Mouse (Mus musculus) liver, postnatal 0 days (tissue): ENCODE measurements at regions not wholly inside any gene's neighbourhood (a gene's known extent, or its start where the extent isn't known, plus 50 kb on each side); places are given as distances from the start of the nearest gene placed in this dataset.

ENCODE experiments used
- ATAC-seq: fragments of 200-750 bp; cut with Nextera tagmentation; 2 replicates; pipeline ENCODE4 v1.8.0; 2017; ENCODE audit warnings: mild to moderate bottlenecking, moderate library complexity
- DNase-seq: peaks from one replicate; pipeline ENCODE4 v3.0.0-alpha.2; 2016
- H3K27ac ChIP-seq: fragments of 300-500 bp; sonication (generic); 2 replicates; pipeline ENCODE4 v1.5.1; 2014; ENCODE audit warnings: antibody characterized with exemption, moderate library complexity, mild to moderate bottlenecking, low read depth
- H3K27me3 ChIP-seq: fragments of 300-500 bp; sonication (generic); 2 replicates; pipeline ENCODE4 v1.6.1; 2014; ENCODE audit warnings: low read length, control low read depth, mixed read lengths; ENCODE audit not compliant: insufficient read depth
- H3K36me3 ChIP-seq: fragments of 300-500 bp; sonication (generic); replicated peaks from 2 replicates; pipeline ENCODE4 v1.6.1; 2014; ENCODE audit warnings: mild to moderate bottlenecking, control low read depth, low read length, moderate library complexity, mixed read lengths; ENCODE audit not compliant: insufficient read depth
- H3K4me1 ChIP-seq: fragments of 300-500 bp; sonication (generic); 2 replicates; pipeline ENCODE4 v1.6.1; 2014; ENCODE audit warnings: antibody characterized with exemption, mild to moderate bottlenecking, control low read depth; ENCODE audit not compliant: insufficient read depth
- H3K4me2 ChIP-seq: fragments of 300-500 bp; sonication (generic); 2 replicates; pipeline ENCODE4 v1.6.1; 2014; ENCODE audit warnings: low read depth, mild to moderate bottlenecking, low read length, moderate library complexity, mixed read lengths
- H3K4me3 ChIP-seq: fragments of 300-500 bp; sonication (generic); 2 replicates; pipeline ENCODE4 v1.5.1; 2014; ENCODE audit warnings: low read depth, low read length
- H3K9ac ChIP-seq: fragments of 300-500 bp; sonication (generic); replicated peaks from 2 replicates; pipeline ENCODE4 v1.6.1; 2014; ENCODE audit warnings: mild to moderate bottlenecking, moderate library complexity
- H3K9me3 ChIP-seq: fragments of 300-500 bp; sonication (generic); 2 replicates; pipeline ENCODE4 v1.6.1; 2016; ENCODE audit warnings: mild to moderate bottlenecking, control low read depth, low read length, mixed read lengths
- CTCF ChIP-seq: sonication (generic); IDR thresholded peaks from 2 replicates; pipeline ENCODE4 v1.5.1; 2016; ENCODE audit warnings: antibody characterized with exemption, low read depth
- EP300 ChIP-seq: IDR thresholded peaks from 2 replicates; pipeline ENCODE4 v1.6.1; 2016; ENCODE audit warnings: antibody characterized with exemption, low read depth, mild to moderate bottlenecking
- WGBS: fragments of 180-500 bp; shearing (Covaris S2); extraction: QIAGEN DNeasy Blood & Tissue Kit; methylation state at CpG from one replicate; pipeline ENCODE4 v1.1.7; 2014; ENCODE audit not compliant: insufficient replicate concordance; 5-methylcytosine and 5-hydroxymethylcytosine counted together

DNA sequence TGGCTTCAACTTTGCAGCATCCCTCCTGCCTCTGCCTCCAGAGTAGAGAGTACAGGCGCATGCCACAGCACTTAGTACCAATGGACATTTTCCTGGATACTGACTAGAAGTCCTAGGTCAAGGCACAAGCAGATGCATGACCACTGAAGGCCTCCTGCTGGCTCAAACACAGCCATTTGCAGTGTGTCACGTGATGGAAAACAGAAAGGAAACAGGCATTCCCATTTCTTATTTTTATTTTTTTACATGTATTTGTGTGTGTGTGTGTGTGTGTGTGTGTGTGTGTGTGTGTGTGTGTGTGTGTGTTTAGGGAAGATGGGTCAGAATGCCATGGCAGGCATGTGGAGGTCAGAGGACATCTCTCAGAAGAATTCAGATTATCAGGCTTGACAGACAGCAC, 65.6 kb downstream of the Thap12 start:
- Histone ChIP-seq H3K9me3 (no peaks in the 10 kb centered on the region), H3K36me3 (no peaks in the 10 kb centered on the region), H3K9ac (no peak overlapping the region), H3K4me3 (no peak overlapping the region), H3K27ac (no peak overlapping the region), H3K27me3 (no peaks in the 10 kb centered on the region), H3K4me2 (no peak overlapping the region), H3K4me1 (peaks cover 7% of the 10 kb centered on the region)
- WGBS, result 77% methylated on average over 2 of the region's 2 CpGs
- ATAC-seq (no peak), DNase-seq (no peak)
- TF ChIP-seq EP300 (no peak), CTCF (no peak)

DNA sequence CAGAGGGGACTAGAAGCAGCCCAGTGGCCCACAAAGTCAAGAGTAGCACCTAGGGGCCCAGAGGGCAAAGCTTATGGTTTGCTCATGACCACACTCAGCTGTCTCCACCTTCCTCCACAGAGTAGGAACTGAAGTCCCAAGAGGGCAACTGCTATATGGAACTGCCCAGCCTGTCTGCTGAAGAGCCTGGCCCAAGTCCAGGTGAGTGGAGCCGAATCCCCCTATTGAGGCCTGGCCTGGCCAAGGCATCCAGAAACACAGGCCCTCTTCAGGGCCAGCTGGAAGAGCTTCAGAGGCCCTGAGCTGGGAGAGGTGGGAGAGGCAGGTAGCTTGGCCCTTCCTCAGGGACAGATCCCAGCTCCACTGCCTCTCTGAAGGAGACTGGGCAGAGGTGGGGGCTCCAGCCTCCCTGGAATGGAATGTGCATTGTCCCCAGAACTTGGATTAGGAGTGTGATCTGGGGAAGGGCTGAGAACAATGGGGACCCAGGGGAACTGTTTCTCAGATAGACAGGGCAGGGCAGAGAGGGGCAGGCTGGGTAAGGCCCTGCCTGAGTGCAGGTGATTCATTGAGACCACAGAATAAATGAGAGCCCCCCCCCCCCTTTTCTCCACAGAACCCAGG, 65.7 kb upstream of the Wnt11 start:
- no peak overlapping the region for H3K27ac ChIP-seq
- no peaks in the 10 kb centered on the region for H3K36me3 ChIP-seq
- DNase-seq (no peak), ATAC-seq (no peak)
- H3K27me3 ChIP-seq, result no peaks in the 10 kb centered on the region
- peaks cover 7% of the 10 kb centered on the region for H3K4me1 ChIP-seq
- 65% methylated on average over 1 of the region's 1 CpGs for WGBS
- no peak overlapping the region for H3K9ac ChIP-seq
- no peak overlapping the region for H3K4me3 ChIP-seq
- TF ChIP-seq EP300 (no peak), CTCF (no peak)
- no peak overlapping the region for H3K4me2 ChIP-seq
- no peaks in the 10 kb centered on the region for H3K9me3 ChIP-seq

DNA sequence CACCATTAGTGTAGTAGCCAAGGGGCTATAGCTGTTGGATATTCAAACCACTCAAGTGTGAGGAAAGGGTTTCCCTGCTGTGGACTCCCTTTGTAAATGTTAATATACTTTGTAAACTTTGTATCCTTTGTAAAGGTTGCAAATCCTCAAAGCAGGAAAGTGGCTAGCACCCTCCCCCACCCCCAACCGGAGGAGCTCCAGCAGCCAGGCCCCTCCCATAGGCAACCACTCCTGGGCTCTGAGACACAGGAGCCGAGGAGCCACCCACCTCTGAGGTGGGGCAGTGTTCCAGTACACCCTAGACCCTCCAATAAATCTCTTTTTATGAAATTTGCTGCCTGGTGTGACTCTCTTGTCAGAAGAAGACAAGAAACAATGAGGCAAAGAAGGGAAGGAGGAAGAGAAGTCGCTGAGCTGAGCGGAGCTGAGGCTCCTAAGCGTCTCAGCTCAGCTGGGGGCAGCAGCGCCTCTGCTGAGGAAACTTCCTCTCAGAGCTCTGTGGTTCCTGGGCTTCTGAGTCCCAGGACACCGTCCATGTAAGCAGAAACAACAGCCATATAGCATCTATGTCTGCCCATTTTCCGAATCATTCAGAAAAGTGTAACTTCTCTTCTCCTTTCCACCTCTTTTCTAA, 64.5 kb upstream of the Wnt11 start:
- no peak for ATAC-seq
- TF ChIP-seq EP300 (no peak), CTCF (0 out of 2 replicates have a peak, but pooled peaks have one; percentile 6)
- Histone ChIP-seq H3K27ac (peak overlapping the region; percentile 30), H3K4me2 (peak overlapping the region; percentile 47), H3K27me3 (no peaks in the 10 kb centered on the region), H3K9ac (no peak overlapping the region), H3K9me3 (no peaks in the 10 kb centered on the region), H3K4me3 (no peak overlapping the region), H3K4me1 (peaks cover 7% of the 10 kb centered on the region), H3K36me3 (no peaks in the 10 kb centered on the region)
- WGBS, result 9% methylated on average over 8 of the region's 8 CpGs
- DNase-seq, result no peak

GRCm38 (mm10) chr7:98771134-98771775, 63.7 kb upstream of the Wnt11 start:
- Histone ChIP-seq H3K4me3 (no peak overlapping the region), H3K4me2 (no peak overlapping the region), H3K9ac (no peak overlapping the region), H3K9me3 (no peaks in the 10 kb centered on the region), H3K27me3 (no peaks in the 10 kb centered on the region), H3K36me3 (no peaks in the 10 kb centered on the region), H3K27ac (peak overlapping the region; percentile 30), H3K4me1 (peaks cover 7% of the 10 kb centered on the region)
- ATAC-seq (no peak), DNase-seq (no peak)
- TF ChIP-seq CTCF, result no peak
- TF ChIP-seq EP300, result no peak
- 36% methylated on average over 7 of the region's 7 CpGs for WGBS

GRCm38 (mm10) chr7:98774597-98774996, 60.3 kb upstream of the Wnt11 start:
- no peaks in the 10 kb centered on the region for H3K9me3 ChIP-seq
- no peaks in the 10 kb centered on the region for H3K36me3 ChIP-seq
- H3K4me3 ChIP-seq, result no peak overlapping the region
- WGBS, result 51% methylated on average over 4 of the region's 4 CpGs
- DNase-seq (no peak), ATAC-seq (no peak)
- H3K27ac ChIP-seq, result no peak overlapping the region
- peaks cover 7% of the 10 kb centered on the region for H3K4me1 ChIP-seq
- no peak for TF ChIP-seq EP300
- peak; percentile 42 for TF ChIP-seq CTCF
- H3K27me3 ChIP-seq, result no peaks in the 10 kb centered on the region
- H3K4me2 ChIP-seq, result no peak overlapping the region
- H3K9ac ChIP-seq, result no peak overlapping the region

GRCm38 (mm10) chr7:98775031-98775430, 59.9 kb upstream of the Wnt11 start:
- Histone ChIP-seq H3K9me3 (no peaks in the 10 kb centered on the region), H3K4me3 (no peak overlapping the region), H3K27me3 (no peaks in the 10 kb centered on the region), H3K27ac (no peak overlapping the region), H3K9ac (no peak overlapping the region), H3K36me3 (no peaks in the 10 kb centered on the region), H3K4me1 (peaks cover 7% of the 10 kb centered on the region), H3K4me2 (no peak overlapping the region)
- TF ChIP-seq EP300 (no peak), CTCF (no peak)
- 68% methylated on average over 8 of the region's 8 CpGs for WGBS
- ATAC-seq (no peak), DNase-seq (no peak)
